Mouse (Mus musculus) forebrain, embryonic 13.5 days (tissue): Measurements from ENCODE around the gene Olfr750. TPM values are rescaled to one million over a fixed set of nuclear protein-coding genes. Genes with fewer than 3 reads are reported as not detected.

ENCODE experiments used
- polyA plus RNA-seq: library from polyadenylated mRNA; unstranded; fragments of >200 nt; fragmentation: Nextera tagmentation; extraction: Ambion mirVana; gene quantifications from 2 replicates; pipeline ENCODE4 v1.2.1, GENCODE M21; 2015

The Olfr750 gene
- polyA plus RNA-seq, 1 experiment from 2014 or later: not detected

Other genes starting within 250 kb of the Olfr750 start
- gene Tep1, start 203.9 kb downstream of the Olfr750 start, polyA plus RNA-seq: 1.9 and 3.5 TPM in 2 replicates
- 0.12 and 0.29 TPM in 2 replicates for gene Klhl33, start 176.9 kb downstream of the Olfr750 start, polyA plus RNA-seq
- 150 and 164 TPM in 2 replicates for gene Osgep, start 149.5 kb downstream of the Olfr750 start, polyA plus RNA-seq
- 355 and 364 TPM in 2 replicates for gene Apex1, start 149.5 kb downstream of the Olfr750 start, polyA plus RNA-seq
- 73.7 and 76.9 TPM in 2 replicates for gene Pip4p1, start 143.6 kb downstream of the Olfr750 start, polyA plus RNA-seq
- gene Pnp, start 143.4 kb downstream of the Olfr750 start, polyA plus RNA-seq: 33.2 and 35.4 TPM in 2 replicates
- not detected in 2 replicates for gene Gm49342, start 129.9 kb downstream of the Olfr750 start, polyA plus RNA-seq
- gene Pnp2, start 118.4 kb downstream of the Olfr750 start, polyA plus RNA-seq: 0.52 TPM in 1 of 2 replicates, not detected in the other
- gene Rnase10, start 66.7 kb downstream of the Olfr750 start, polyA plus RNA-seq: not detected in 2 replicates
- gene Rnase9, start 32.6 kb downstream of the Olfr750 start, polyA plus RNA-seq: not detected in 2 replicates
- not detected in 2 replicates for gene Rnase11, start 24.3 kb downstream of the Olfr750 start, polyA plus RNA-seq
- gene Rnase12, start 16.8 kb downstream of the Olfr750 start, polyA plus RNA-seq: not detected in 2 replicates
- 6.7 and 7.0 TPM in 2 replicates for gene Rnase4, start 16.6 kb upstream of the Olfr750 start, polyA plus RNA-seq
- 0.93 and 1.8 TPM in 2 replicates for gene Ang, start 16.7 kb upstream of the Olfr750 start, polyA plus RNA-seq
- gene Eddm3b, start 40.0 kb upstream of the Olfr750 start, polyA plus RNA-seq: not detected in 2 replicates
- 0.38 TPM in 1 of 2 replicates, not detected in the other for gene Rnase6, start 49.5 kb upstream of the Olfr750 start, polyA plus RNA-seq
- gene Rnase1, start 72.3 kb upstream of the Olfr750 start, polyA plus RNA-seq: 0.24 TPM in 1 of 2 replicates, not detected in the other
- not detected in 2 replicates for gene Rnase2b, start 87.8 kb upstream of the Olfr750 start, polyA plus RNA-seq
- gene Ang2, start 124.7 kb upstream of the Olfr750 start, polyA plus RNA-seq: not detected in 2 replicates
- not detected in 2 replicates for gene Ear14, start 129.0 kb upstream of the Olfr750 start, polyA plus RNA-seq
- not detected in 2 replicates for gene Rnase2a, start 181.7 kb upstream of the Olfr750 start, polyA plus RNA-seq